Mouse (Mus musculus): ENCODE results near the gene Acat3.

Acat3 gene

DNA sequence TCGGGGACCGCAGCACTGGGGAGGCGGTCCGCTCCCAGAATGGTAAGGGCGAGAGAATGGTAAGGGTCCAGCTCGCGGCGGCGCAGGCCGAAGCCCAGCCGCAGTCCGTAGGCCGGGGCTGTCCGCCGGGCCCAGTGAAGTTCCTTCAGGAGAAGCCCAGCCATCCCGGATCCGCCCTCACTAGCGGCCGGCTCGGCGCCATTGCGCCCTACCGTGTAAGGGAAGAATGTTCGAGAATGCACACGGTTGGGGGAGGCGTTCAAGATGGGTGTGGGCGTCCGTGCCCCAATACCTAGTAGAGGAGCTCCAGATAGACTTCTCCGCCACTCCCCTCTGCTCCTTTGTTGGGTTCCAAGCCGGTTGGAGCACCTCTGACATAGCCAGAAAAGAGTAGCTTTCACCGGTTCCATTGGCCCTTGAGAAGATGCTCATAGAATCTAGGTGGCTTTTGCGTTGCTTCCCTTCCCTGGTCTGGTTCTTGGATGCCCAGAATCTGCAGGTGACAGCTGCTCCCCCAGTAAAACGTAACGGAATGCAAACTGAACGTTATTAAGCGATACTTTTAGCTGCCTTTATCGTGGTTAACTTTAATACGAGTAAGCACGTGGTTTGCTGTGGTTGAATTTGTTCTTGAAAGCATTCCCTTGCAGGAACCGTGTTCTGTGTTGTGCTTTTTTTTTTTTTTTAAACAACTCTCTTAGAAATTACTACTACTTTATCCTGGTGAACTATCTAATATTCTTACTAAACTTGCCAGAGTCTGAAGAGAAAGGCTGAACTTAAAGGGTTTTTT lies 23.6 kb downstream of the Acat3 start:
- ATAC-seq (ENCODE audit: low TSS enrichment) = peak; percentile 38

DNA sequence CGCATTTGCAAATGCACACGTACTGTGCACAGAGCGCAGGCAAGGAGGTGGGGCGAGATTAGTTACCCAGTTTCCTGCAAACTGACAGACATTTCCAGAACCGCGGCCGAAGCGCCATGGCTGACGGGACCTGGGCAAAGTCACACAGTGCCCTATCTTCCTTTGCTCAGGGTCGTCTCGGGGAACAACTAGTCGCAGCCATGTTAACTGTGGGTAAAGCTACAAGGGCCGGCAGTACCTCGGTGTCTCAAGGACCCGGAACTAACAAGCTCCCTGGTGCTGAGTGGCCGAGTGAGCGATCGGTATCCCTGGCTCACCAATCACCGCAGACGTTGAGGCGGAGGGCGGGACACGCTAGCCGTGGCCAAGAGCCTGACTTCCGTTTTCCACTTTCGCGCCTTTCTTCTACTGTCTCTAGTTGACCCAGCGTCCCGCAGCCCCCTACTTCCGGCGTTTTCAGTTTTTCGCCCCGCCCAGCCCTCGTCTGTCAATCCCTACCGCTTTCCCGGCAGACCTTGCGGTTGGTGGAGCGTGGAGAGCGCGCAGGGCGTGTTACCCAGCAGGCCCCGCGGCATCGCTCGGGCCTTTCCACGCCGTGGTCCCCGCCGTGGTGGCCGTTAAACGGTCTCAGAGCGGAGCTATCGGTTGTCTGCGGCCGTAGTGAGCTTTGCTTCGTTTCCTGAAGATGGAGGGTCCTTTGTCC lies 24.4 kb downstream of the Acat3 start, which contains the start of gene Mrpl18:
Gene Mrpl18 (minus strand): TSS at position 465 of the 703 bp plus-strand sequence.
- peak; percentile 99 for ATAC-seq (ENCODE audit: low TSS enrichment)

DNA sequence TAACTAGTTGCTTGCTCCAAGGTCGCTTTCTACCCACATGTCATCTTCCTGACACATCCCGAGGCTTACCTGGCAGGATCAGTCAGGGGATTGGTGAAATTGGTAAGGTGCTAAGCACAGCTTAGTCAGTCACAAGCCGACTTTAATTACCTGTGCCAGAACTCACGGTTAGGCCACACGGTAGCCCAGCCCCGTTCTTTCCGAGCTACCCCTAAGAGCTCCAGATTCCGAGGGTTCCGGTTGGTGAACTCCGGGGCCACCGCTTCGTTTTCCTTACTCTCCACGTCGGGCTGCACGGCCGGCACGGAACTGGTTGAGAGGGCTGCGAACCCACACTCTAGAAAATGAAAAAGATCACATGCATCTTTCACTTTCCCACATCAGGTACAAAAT lies 24.9 kb downstream of the Acat3 start, which contains the start of gene Tcp1:
Gene Tcp1 (plus strand): TSS at position 214 of the 393 bp plus-strand sequence.
- no peak for ATAC-seq (ENCODE audit: low TSS enrichment)

DNA sequence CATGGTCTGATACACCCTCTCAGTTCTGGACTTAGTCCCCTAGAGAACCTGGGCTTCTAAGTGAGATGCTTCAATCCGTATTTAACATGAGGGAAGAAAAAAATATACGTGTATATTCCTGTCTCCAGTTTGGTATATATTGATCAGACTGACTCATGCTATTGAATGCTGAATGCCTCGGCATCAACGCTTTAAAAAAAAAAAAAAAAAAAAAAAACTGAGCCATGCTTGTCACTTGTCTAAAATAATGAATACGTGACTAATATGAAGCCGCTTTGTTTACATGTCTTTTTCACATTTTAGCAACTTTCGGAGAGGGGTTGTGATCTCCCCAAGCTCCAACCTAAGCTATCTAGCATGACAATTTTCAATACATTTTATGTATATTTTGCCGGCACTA lies 30.0 kb downstream of the Acat3 start:
- no peak for ATAC-seq (ENCODE audit: low TSS enrichment)

DNA sequence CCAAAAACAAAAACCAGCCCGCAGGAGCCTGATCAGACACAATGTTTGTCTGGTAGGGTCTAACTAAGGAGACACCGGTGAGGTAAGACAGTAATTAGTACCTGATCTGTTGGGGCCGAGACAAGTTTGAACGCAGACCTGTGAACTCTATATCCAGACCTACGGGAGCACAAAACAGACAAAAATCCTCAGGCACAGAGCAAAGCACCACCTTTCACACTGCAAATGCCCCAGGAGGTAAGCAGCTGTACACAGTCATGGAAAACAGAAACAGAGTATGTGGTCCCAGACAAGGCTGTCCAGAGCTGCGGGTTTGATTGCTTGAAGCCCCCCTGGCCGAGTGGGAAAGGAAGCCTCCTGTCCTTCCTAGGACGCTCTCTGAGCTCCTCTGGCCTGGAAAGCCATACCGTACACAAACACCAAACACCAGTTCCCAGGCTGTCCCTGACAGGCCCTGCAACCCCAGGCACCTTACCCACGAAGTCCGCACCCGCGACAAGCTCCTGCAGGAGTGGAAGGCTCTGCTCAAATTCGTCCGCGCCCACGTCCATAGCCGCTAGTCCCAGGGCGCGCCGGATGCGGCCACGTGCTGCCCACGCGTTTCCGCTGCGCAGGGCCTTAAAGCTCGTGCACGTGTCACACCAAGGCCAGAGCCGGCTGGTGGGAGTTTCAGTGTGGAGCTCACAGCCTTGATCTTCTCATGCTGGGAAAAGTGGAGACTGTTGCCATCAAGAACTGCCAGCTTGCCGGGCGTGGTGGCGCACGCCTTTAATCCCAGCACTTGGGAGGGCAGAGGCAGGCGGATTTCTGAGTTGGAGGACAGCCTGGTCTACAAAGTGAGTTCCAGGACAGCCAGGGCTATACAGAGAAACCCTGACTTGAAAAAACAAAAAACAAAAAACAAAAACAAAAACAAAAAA lies 30.8 kb downstream of the Acat3 start, which contains the start of gene Pnldc1:
Gene Pnldc1 (minus strand): TSS at position 870 of the 920 bp plus-strand sequence.
- ATAC-seq (ENCODE audit: low TSS enrichment) = no peak

DNA sequence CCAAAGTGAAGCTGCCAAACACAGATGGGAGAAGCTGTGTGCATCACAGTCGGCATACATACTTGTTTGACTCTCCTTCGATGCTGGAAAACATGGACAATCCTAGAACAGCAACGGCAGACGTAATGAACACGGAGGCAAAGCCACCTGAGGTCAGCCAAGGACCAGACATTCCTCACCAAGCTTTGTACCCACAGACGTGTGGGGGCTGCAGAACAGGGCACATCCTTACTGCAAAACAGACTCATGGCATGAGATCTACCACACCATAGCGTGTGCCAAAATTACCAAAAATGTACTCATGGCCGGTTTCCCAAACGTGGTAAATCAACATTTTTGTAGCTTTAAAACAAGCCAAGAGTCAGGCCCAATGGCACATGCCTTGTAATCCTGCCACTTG lies 34.0 kb downstream of the Acat3 start:
- peak; percentile 27; the same call in 1 of the 2 replicates for ATAC-seq (ENCODE audit: low TSS enrichment)

DNA sequence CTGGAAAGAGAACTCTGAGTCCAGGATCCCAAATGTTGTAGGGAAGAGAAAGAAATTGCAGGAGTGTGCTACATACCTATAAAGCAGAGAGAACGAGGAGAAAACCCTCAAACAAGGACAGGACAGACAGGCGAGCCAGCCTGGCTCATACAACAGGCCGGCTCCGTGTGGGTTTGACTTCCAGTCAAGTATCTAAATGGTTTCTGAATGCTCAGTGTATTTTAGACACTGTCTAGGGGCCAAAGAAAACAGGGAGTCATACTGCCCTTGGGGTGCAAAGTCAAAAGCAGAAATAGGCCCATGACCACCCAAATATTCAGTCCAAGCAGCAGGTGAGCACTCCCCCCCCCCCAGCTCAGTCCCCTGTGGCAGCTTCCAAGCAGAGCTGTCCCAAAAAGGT lies 34.6 kb downstream of the Acat3 start:
- no peak for ATAC-seq (ENCODE audit: low TSS enrichment)

DNA sequence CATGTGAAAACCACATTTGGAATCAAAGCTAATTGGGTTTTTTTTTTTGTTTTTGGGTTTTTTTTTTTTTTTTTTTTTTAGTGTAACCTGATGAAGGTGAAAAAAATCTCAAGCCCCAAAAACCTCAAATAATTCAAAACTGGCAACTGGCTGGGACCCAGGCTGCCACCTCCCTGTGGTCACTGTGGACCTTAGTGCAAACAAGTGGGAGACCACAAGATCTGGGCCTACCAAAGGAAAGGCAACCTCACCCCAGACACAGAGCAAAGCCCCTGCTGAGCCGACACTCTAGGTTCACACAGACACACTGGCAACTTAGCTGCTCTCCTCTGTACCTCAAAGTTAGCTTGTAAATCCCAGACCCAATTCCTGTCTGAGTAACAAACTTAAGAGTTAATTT lies 36.1 kb downstream of the Acat3 start:
- no peak for ATAC-seq (ENCODE audit: low TSS enrichment)

DNA sequence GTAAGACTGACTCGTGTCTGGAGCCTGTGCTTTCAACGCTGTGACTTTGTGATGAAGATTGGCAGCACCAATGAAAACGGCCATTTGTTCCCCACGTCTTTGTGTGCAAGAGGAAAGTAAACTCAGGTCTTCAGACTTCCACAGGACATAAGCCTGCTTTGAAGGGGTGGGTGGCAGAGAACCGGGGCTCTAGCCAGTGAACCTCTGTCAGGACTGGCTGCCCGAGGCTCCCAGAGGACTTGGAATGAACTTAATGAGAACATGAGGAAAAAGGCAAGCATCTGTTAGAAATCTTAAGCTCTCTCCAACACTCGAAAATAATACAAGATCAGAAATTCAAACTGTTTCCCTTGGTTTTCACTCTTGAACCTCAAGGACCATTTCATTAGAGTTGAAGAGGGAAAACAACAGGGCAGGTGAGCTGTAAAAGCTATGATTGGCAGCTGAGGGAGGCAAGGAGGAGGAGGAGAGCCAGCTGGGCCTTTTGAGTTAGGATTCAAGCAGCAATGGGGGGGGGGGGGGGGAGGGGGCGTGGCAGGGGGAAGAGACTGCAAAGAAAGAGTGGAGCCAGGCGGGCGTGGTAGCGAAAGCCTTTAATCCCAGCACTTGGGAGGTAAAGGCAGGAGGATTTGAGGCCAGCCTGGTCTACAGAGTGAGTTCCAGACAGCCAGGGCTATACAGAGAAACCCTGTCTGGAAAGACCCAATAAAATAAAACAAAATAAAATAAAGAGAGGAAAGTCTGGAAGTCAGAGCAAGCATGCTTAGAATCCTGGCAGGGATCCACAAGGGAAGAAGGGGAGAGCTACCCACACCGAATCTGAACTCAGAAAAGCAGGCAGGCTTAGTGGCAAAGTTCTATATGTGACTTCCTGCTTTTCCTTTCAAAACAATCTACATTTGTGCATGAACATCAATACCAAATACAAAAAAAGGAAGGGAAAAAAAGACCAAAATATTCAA lies 36.7 kb downstream of the Acat3 start:
- ATAC-seq (ENCODE audit: low TSS enrichment) = no peak

DNA sequence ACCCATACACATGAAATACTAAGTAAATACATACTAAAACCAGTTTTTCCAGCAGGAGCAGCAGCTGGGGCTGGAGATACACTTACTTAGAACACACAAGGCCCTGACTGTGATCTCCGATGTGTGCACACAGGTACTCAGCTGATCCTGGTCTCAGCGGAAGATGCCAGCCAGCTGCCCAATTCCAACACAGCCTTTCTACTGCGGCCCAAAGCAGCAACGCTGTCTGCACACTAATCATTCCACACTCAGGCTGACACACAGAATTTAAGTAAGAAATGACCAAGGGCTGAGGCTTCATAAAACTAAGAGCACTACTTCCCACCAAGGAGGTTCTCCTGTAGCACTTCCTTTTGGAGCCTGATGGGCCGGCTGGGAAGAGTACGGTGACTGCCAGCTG lies 38.1 kb downstream of the Acat3 start:
- ATAC-seq (ENCODE audit: low TSS enrichment) = no peak

DNA sequence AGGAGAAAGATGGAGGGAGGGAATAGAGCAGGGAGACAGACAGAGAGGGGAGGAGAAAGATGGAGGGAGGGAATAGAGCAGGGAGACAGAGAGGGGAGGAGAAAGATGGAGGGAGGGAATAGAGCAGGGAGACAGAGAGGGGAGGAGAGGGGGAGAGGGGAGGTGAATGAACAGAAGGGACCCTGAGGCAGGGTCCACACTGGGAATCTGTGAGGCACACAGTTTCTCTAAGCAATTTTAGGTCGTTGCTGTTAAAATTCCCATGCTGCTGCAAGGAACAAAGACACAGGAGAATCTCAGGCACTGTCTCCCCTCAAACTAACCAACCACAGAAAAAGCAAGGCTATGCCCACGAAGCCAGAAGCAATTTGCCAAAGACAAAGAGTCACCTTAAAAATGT lies 41.8 kb downstream of the Acat3 start:
- 0 out of 2 replicates have a peak, but pooled peaks have one; percentile 27 for ATAC-seq (ENCODE audit: low TSS enrichment)

DNA sequence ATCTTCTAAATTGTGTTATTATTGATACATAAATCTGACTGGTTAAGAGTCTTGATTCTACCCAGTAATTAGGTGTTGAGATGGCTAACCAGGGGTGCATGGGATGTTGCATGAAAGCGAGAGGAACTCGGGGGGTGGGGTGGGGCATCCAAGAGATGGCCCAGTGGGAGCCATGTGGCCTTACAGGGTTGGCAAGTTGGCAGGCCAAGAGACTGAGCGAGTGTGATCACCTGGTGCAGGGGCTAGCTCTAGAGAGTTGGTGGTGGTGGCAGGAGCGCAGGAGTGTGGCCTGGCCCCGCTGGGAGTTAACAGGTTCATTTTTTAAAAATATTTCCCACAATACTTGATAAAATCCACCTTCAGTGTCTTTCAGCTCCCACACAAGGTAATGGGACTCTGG lies 42.7 kb downstream of the Acat3 start:
- 0 out of 2 replicates have a peak, but pooled peaks have one; percentile 34 for ATAC-seq (ENCODE audit: low TSS enrichment)

DNA sequence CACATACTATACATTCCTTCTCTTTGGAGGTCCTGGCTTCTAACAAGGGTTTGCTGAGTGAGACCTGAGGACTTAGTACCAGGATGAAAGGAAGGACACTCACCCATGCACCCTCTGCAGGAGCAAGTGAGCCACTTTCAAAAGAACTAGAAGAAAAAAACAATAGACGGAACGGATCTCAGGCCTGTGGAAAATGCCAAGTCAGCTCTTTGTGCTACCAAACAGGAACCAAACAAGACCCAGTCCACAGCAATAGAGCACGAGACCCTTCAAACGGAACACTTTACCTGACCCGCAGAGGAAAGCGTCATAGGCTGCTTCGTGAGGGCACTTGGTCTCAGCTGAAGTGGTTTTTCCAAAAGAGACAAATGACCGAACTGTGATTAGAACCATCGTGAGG lies 48.4 kb downstream of the Acat3 start:
- ATAC-seq (ENCODE audit: low TSS enrichment) = 0 out of 2 replicates have a peak, but pooled peaks have one; percentile 2

DNA sequence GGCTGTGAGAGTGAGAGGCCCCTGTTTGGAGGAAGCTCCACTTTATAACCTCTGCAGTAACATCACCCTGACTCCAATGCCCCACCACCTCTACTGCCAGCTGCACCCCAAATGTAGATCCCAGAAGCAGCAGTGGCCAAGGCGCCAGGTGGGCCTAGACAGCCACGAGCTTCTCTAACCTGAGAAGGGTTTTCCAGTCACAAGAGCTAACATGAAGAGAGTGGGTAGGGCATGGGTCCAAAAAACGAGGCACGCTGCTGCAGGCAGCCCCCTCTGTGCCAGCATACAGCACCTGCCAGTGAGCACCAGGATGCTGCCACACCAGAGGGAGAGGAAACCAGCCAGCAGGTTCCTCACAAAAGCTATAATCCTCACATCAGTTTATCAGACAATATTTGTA lies 49.3 kb downstream of the Acat3 start:
- ATAC-seq (ENCODE audit: low TSS enrichment) = 0 out of 2 replicates have a peak, but pooled peaks have one; percentile 38

DNA sequence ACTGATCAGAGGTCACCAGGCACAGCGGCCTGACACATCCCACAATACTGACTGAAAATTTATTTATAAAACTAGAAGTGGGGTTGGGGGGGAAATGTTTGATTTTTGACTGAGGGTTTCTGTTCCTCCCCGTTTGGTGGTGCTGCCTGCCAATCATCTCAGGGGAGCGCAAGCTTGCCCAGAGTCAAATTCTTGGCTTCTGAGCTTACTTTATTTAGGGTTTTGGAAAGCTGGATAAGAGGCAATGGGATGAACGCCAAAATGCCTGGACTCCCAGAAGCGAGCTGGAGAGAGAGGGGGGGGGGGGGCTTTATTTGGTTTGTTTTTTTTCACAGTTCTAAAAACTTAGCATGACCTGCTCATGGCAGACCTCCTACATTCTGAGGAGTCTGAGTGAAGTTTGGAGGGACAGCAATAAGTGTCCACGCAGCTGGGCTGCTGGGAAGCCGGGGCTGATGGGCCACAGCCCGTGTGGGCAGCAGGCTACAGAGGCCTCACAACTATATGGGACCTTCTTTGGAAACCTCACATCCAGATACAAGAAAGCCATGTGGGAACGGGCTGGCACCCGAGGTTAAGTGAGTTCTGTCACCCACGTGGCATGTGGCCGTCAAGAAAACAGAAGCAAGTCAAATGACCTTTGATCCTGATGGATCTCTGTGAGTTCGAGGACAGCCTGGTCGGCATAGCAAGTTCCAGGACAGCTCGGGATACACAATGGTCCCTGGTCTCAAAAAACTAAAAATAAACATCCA lies 53.2 kb downstream of the Acat3 start:
- no peak for ATAC-seq (ENCODE audit: low TSS enrichment)

DNA sequence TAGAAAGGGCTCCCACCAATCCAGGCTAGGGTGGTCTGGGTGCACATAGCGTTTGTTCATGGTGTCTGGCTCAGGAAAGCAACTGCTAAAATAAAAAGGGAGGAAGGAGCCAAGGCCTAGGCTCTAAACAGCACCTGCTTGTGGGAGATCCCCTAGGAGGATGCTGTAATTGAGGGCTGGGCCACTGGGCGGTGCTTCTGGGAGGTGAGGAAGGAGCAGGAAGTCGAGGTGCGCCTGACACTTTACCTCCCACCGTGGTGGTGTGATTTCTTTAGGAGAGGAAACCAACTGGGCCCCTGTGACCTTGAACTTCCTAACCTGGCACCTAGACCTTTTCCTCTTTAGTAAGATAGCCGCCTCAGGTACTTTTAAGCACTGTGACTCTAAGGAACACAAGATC lies 53.8 kb downstream of the Acat3 start:
- ATAC-seq (ENCODE audit: low TSS enrichment) = no peak

DNA sequence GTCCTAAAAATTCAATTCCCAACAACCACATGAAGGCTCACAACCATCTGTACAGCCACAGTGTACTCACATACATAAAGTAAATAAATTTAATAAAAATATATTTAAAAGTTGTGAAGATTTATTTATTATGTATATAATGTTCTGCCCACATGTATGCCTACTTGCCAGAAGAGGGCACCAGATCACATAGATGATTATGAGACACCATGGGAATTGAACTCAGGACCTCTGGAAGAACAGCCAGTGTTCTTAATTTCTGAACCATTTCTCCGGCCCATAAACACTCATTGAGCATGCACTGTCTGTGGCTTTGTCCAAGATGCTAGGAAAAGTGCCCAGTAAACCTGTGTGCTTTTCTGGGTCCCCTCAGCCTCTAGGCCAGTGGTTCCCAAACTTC lies 59.2 kb downstream of the Acat3 start:
- ATAC-seq (ENCODE audit: low TSS enrichment) = no peak

DNA sequence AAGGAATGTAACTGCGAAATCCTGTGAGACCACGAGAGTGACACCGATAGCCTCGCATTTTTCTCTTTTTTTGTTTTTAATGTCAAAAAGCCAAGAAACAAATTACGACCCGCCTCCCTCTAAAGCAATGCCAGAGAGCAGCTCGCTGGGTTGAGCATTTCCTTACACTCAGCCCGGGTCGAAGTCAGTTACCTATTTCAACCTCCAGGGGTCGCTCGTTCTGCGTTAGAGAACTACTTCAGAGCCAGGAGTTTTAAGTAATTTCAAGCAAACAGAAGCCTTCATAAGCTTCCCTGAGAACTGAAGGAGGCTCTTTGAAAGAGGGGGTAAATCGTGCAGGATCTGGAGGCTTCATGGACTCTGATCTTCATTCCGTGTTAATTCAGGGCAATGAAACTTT lies 60.2 kb downstream of the Acat3 start:
- peak; percentile 96 for ATAC-seq (ENCODE audit: low TSS enrichment)

DNA sequence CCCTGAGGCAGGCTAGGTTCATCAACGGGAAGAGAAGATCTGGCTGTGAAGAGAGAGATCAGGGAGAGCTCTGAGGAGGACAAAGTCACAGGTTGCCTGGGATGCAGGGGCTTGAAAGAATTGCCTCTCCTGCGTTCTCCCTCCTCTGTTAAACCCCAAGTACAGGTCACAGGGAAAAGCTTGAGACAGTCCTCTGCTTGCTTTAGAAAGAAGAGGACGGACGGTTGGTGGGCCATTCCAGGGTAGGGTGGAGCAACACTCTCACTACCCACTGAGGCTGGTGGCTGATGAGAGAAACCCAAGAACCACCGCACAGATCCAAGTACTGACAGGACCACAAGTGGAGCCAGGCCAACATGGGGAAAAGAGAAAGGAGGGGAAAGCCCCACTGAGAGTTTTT lies 64.7 kb downstream of the Acat3 start, which contains the start of gene Mrgprh:
Gene Mrgprh (plus strand): TSS at position 301 of the 400 bp plus-strand sequence.
- ATAC-seq (ENCODE audit: low TSS enrichment) = no peak
